Mouse (Mus musculus): ENCODE results near the gene S1pr3. TPM values are rescaled to one million over a fixed set of nuclear protein-coding genes. Genes with fewer than 3 reads are reported as not detected.

S1pr3 gene
- polyA plus RNA-seq, 1 experiment from 2014 or later = 47.2 TPM

GRCm38 (mm10) chr13:51374026-51374807, 34.2 kb upstream of the S1pr3 start:
- no peak for ATAC-seq (replicated peaks; ENCODE audit: low FRiP score)
- 91% methylated on average over 21 of the region's 21 CpGs for WGBS

DNA sequence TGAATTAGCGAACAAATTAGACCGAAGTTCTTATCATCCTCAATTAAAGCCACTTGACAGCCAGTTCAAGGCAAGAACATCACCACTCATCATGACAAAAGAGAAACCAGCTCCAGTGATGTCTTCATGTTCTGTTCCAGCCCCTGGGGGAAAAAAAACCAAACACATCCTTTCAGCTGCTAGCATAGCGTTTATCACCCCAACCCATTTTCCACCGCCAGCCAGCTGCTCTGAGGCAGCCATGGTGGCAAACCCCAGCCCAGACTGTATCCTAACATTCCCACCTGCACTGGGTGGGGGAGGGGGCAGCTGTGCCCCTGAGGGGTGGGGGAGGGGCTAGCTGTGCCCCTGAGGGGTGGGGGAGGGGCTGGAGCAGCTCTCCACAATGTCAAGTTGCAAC, 30.3 kb upstream of the S1pr3 start:
- ATAC-seq (replicated peaks; ENCODE audit: low FRiP score) (peak; percentile 64), DNase-seq (ENCODE audit: low spot score) (peak; percentile 61)
- H3K27me3 ChIP-seq (ENCODE audit: control insufficient read depth, insufficient read depth, low read length) = no peaks in the 10 kb centered on the region
- no peak overlapping the region for H3K4me2 ChIP-seq (ENCODE audit: low read depth, low read length, severe bottlenecking)
- WGBS = 51% methylated on average over 4 of the region's 4 CpGs
- no peak overlapping the region for H3K4me3 ChIP-seq (ENCODE audit: low read depth, low read length)
- no peak overlapping the region for H3K9ac ChIP-seq (ENCODE audit: low read length)
- peaks cover 6% of the 10 kb centered on the region; the same call in 1 of the 2 replicates for H3K4me1 ChIP-seq (replicated peaks; ENCODE audit: control insufficient read depth, insufficient read depth, low read length)
- no peaks in the 10 kb centered on the region for H3K36me3 ChIP-seq (ENCODE audit: control insufficient read depth, insufficient read depth, low read length)
- H3K9me3 ChIP-seq (ENCODE audit: control insufficient read depth, low read length) = no peaks in the 10 kb centered on the region
- no peak overlapping the region for H3K27ac ChIP-seq (ENCODE audit: low read depth, low read length)

More at GRCm38 (mm10) chr13:51374026-51374807, 34.2 kb upstream of the S1pr3 start:
- Histone ChIP-seq H3K4me1 (replicated peaks; ENCODE audit: control insufficient read depth, insufficient read depth, low read length) (peaks cover under 1% of the 10 kb centered on the region; the same call in 1 of the 2 replicates), H3K9me3 (ENCODE audit: control insufficient read depth, low read length) (no peaks in the 10 kb centered on the region), H3K9ac (ENCODE audit: low read length) (no peak overlapping the region), H3K27ac (ENCODE audit: low read depth, low read length) (no peak overlapping the region), H3K27me3 (ENCODE audit: control insufficient read depth, insufficient read depth, low read length) (no peaks in the 10 kb centered on the region), H3K4me2 (ENCODE audit: low read depth, low read length, severe bottlenecking) (no peak overlapping the region), H3K4me3 (ENCODE audit: low read depth, low read length) (no peak overlapping the region), H3K36me3 (ENCODE audit: control insufficient read depth, insufficient read depth, low read length) (no peaks in the 10 kb centered on the region)
- DNase-seq (ENCODE audit: low spot score) = no peak

- H3K36me3 ChIP-seq (ENCODE audit: control insufficient read depth, insufficient read depth, low read length) = no peaks in the 10 kb centered on the region
- no peak overlapping the region for H3K27ac ChIP-seq (ENCODE audit: low read depth, low read length)
- H3K27me3 ChIP-seq (ENCODE audit: control insufficient read depth, insufficient read depth, low read length) = no peaks in the 10 kb centered on the region
- 33% methylated on average over 6 of the region's 6 CpGs for WGBS
- H3K4me2 ChIP-seq (ENCODE audit: low read depth, low read length, severe bottlenecking) = no peak overlapping the region
- peaks cover 6% of the 10 kb centered on the region; the same call in 1 of the 2 replicates for H3K4me1 ChIP-seq (replicated peaks; ENCODE audit: control insufficient read depth, insufficient read depth, low read length)
- H3K9ac ChIP-seq (ENCODE audit: low read length) = no peak overlapping the region
- ATAC-seq (replicated peaks; ENCODE audit: low FRiP score) (no peak), DNase-seq (ENCODE audit: low spot score) (peak; percentile 59)
- no peaks in the 10 kb centered on the region for H3K9me3 ChIP-seq (ENCODE audit: control insufficient read depth, low read length)
- no peak overlapping the region for H3K4me3 ChIP-seq (ENCODE audit: low read depth, low read length)
These were observed 28.8 kb upstream of the S1pr3 start for GRCm38 (mm10) chr13:51379596-51379995.

GRCm38 (mm10) chr13:51381498-51381897, 26.9 kb upstream of the S1pr3 start:
- WGBS = 90% methylated on average over 6 of the region's 6 CpGs
- H3K9ac ChIP-seq (ENCODE audit: low read length) = no peak overlapping the region
- H3K4me1 ChIP-seq (replicated peaks; ENCODE audit: control insufficient read depth, insufficient read depth, low read length) = peaks cover 6% of the 10 kb centered on the region; the same call in 1 of the 2 replicates
- no peaks in the 10 kb centered on the region for H3K9me3 ChIP-seq (ENCODE audit: control insufficient read depth, low read length)
- H3K27me3 ChIP-seq (ENCODE audit: control insufficient read depth, insufficient read depth, low read length) = no peaks in the 10 kb centered on the region
- no peak overlapping the region for H3K27ac ChIP-seq (ENCODE audit: low read depth, low read length)
- H3K4me3 ChIP-seq (ENCODE audit: low read depth, low read length) = no peak overlapping the region
- no peaks in the 10 kb centered on the region for H3K36me3 ChIP-seq (ENCODE audit: control insufficient read depth, insufficient read depth, low read length)
- DNase-seq (ENCODE audit: low spot score) = no peak
- no peak overlapping the region for H3K4me2 ChIP-seq (ENCODE audit: low read depth, low read length, severe bottlenecking)
- ATAC-seq (replicated peaks; ENCODE audit: low FRiP score) = no peak

- peaks cover 3% of the 10 kb centered on the region; the same call in 1 of the 2 replicates for H3K4me1 ChIP-seq (replicated peaks; ENCODE audit: control insufficient read depth, insufficient read depth, low read length)
- H3K27ac ChIP-seq (ENCODE audit: low read depth, low read length) = no peak overlapping the region
- no peaks in the 10 kb centered on the region for H3K27me3 ChIP-seq (ENCODE audit: control insufficient read depth, insufficient read depth, low read length)
- no peaks in the 10 kb centered on the region for H3K9me3 ChIP-seq (ENCODE audit: control insufficient read depth, low read length)
- ATAC-seq (replicated peaks; ENCODE audit: low FRiP score) (no peak), DNase-seq (ENCODE audit: low spot score) (no peak)
- H3K4me2 ChIP-seq (ENCODE audit: low read depth, low read length, severe bottlenecking) = no peak overlapping the region
- no peak overlapping the region for H3K9ac ChIP-seq (ENCODE audit: low read length)
- no peaks in the 10 kb centered on the region for H3K36me3 ChIP-seq (ENCODE audit: control insufficient read depth, insufficient read depth, low read length)
- WGBS = 79% methylated on average over 2 of the region's 2 CpGs
- H3K4me3 ChIP-seq (ENCODE audit: low read depth, low read length) = no peak overlapping the region
These were observed 23.5 kb upstream of the S1pr3 start for GRCm38 (mm10) chr13:51384899-51385298.

- H3K4me2 ChIP-seq (ENCODE audit: low read depth, low read length, severe bottlenecking) = no peak overlapping the region
- DNase-seq (ENCODE audit: low spot score) (no peak), ATAC-seq (replicated peaks; ENCODE audit: low FRiP score) (no peak)
- no peaks in the 10 kb centered on the region for H3K27me3 ChIP-seq (ENCODE audit: control insufficient read depth, insufficient read depth, low read length)
- H3K27ac ChIP-seq (ENCODE audit: low read depth, low read length) = no peak overlapping the region
- H3K36me3 ChIP-seq (ENCODE audit: control insufficient read depth, insufficient read depth, low read length) = no peaks in the 10 kb centered on the region
- H3K4me1 ChIP-seq (replicated peaks; ENCODE audit: control insufficient read depth, insufficient read depth, low read length) = peaks cover 3% of the 10 kb centered on the region; the same call in 1 of the 2 replicates
- H3K9ac ChIP-seq (ENCODE audit: low read length) = no peak overlapping the region
- WGBS = 53% methylated on average over 3 of the region's 4 CpGs
- H3K9me3 ChIP-seq (ENCODE audit: control insufficient read depth, low read length) = no peaks in the 10 kb centered on the region
- no peak overlapping the region for H3K4me3 ChIP-seq (ENCODE audit: low read depth, low read length)
These were observed 20.5 kb upstream of the S1pr3 start for GRCm38 (mm10) chr13:51387908-51388307.

DNA sequence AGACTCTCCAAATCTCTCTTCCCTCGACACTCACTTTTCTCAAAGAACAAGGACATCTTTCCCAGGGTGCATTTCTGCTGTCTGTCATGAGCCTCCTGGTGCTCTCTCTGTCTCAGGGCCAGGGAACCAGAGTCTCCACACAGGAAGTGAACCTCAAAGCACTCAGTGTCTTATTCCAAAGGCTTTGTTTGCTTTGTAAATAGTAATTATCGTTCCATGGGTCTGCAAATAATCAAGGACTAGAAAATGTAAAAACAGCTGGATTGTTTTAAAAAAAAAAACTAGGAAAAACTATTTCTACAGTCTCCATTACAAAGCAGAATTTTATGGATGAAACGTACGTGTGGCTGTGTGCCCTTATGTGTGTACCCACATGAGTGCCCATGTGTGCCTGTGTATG, 18.0 kb upstream of the S1pr3 start:
- no peak for ATAC-seq (replicated peaks; ENCODE audit: low FRiP score)
- no peaks in the 10 kb centered on the region for H3K36me3 ChIP-seq (ENCODE audit: control insufficient read depth, insufficient read depth, low read length)
- no peak overlapping the region for H3K27ac ChIP-seq (ENCODE audit: low read depth, low read length)
- no peak overlapping the region for H3K4me3 ChIP-seq (ENCODE audit: low read depth, low read length)
- no peak overlapping the region for H3K4me2 ChIP-seq (ENCODE audit: low read depth, low read length, severe bottlenecking)
- no peak for DNase-seq (ENCODE audit: low spot score)
- H3K9me3 ChIP-seq (ENCODE audit: control insufficient read depth, low read length) = no peaks in the 10 kb centered on the region; the same call in 1 of the 2 replicates
- no peaks in the 10 kb centered on the region for H3K27me3 ChIP-seq (ENCODE audit: control insufficient read depth, insufficient read depth, low read length)
- H3K9ac ChIP-seq (ENCODE audit: low read length) = no peak overlapping the region
- peaks cover 3% of the 10 kb centered on the region; the same call in 1 of the 2 replicates for H3K4me1 ChIP-seq (replicated peaks; ENCODE audit: control insufficient read depth, insufficient read depth, low read length)
- WGBS = 80% methylated on average over 4 of the region's 4 CpGs

GRCm38 (mm10) chr13:51391359-51391916, 17.0 kb upstream of the S1pr3 start:
- Histone ChIP-seq H3K9me3 (ENCODE audit: control insufficient read depth, low read length) (no peaks in the 10 kb centered on the region; the same call in 1 of the 2 replicates), H3K27ac (ENCODE audit: low read depth, low read length) (no peak overlapping the region), H3K9ac (ENCODE audit: low read length) (no peak overlapping the region), H3K36me3 (ENCODE audit: control insufficient read depth, insufficient read depth, low read length) (no peaks in the 10 kb centered on the region), H3K4me3 (ENCODE audit: low read depth, low read length) (no peak overlapping the region), H3K4me2 (ENCODE audit: low read depth, low read length, severe bottlenecking) (no peak overlapping the region), H3K4me1 (replicated peaks; ENCODE audit: control insufficient read depth, insufficient read depth, low read length) (peaks cover 3% of the 10 kb centered on the region; the same call in 1 of the 2 replicates), H3K27me3 (ENCODE audit: control insufficient read depth, insufficient read depth, low read length) (no peaks in the 10 kb centered on the region)
- WGBS = 89% methylated on average over 6 of the region's 6 CpGs
- DNase-seq (ENCODE audit: low spot score) (no peak), ATAC-seq (replicated peaks; ENCODE audit: low FRiP score) (no peak)

Measured in forebrain, embryonic 11.5 days (tissue).